Mouse (Mus musculus): ENCODE measurements at regions not wholly inside any gene's neighbourhood (a gene's known extent, or its start where the extent isn't known, plus 50 kb on each side); places are given as distances from the start of the nearest gene placed in this dataset.

- Histone ChIP-seq H3K27ac (ENCODE audit: control insufficient read depth, low read depth, low read length) (no peak overlapping the region), H3K9me3 (replicated peaks; ENCODE audit: insufficient read depth, low read length) (no peaks in the 10 kb centered on the region), H3K36me3 (ENCODE audit: control insufficient read depth in 1 of 2, insufficient read depth in 2 of 2, low read length in 2 of 2) (no peaks in the 10 kb centered on the region), H3K9ac (ENCODE audit: control insufficient read depth, low read depth, low read length, poor library complexity, severe bottlenecking) (no peak overlapping the region), H3K4me3 (ENCODE audit: control insufficient read depth in 1 of 2, insufficient read depth in 1 of 2, low read depth in 2 of 2, low read length in 2 of 2) (no peak overlapping the region), H3K79me2 (ENCODE audit: control insufficient read depth, insufficient read depth, low read length, poor library complexity) (no peaks in the 10 kb centered on the region), H3K27me3 (ENCODE audit: control insufficient read depth in 1 of 2, insufficient read depth in 2 of 2, low read length in 2 of 2) (no peaks in the 10 kb centered on the region), H3K4me1 (ENCODE audit: control insufficient read depth in 1 of 2, insufficient read depth in 2 of 2, low read length in 2 of 2) (no peaks in the 10 kb centered on the region)
- DNase-seq (ENCODE audit: low read depth, low spot score), result no peak
- no peak for TF ChIP-seq USF2 (IDR thresholded peaks at IDR 0.05; ENCODE audit: borderline replicate concordance in 1 of 2, insufficient read depth in 1 of 2, low read depth in 1 of 2, low read length in 2 of 2)
- TF ChIP-seq ZKSCAN1 (IDR thresholded peaks at IDR 0.05; ENCODE audit: low read depth, low read length), result no peak
- no peak for TF ChIP-seq NELFE (IDR thresholded peaks at IDR 0.05; ENCODE audit: low read depth, low read length)
- TF ChIP-seq CTCF (IDR thresholded peaks at IDR 0.05 in 2 of 3, conservative IDR thresholded peaks at IDR 0.05 in 1 of 3; ENCODE audit: control insufficient read depth in 1 of 3, insufficient read depth in 1 of 3, low read depth in 2 of 3, low read length in 3 of 3, poor library complexity in 1 of 3, severe bottlenecking in 1 of 3), result no peak
- TF ChIP-seq ZMIZ1 (IDR thresholded peaks at IDR 0.05; ENCODE audit: low read depth, low read length), result no peak
- TF ChIP-seq TBP (IDR thresholded peaks at IDR 0.05; ENCODE audit: low read depth, low read length), result no peak
- no peak for TF ChIP-seq ZNF384 (IDR thresholded peaks at IDR 0.05; ENCODE audit: low read depth, low read length)
- TF ChIP-seq ZC3H11A (IDR thresholded peaks at IDR 0.05; ENCODE audit: low read depth, low read length), result no peak
- no peak for TF ChIP-seq ELF1 (IDR thresholded peaks at IDR 0.05; ENCODE audit: low read depth, low read length)
- TF ChIP-seq HCFC1 (IDR thresholded peaks at IDR 0.05; ENCODE audit: low read depth, low read length), result no peak
- TF ChIP-seq POLR2AphosphoS2 (IDR thresholded peaks at IDR 0.05; ENCODE audit: low read length), result no peak
- TF ChIP-seq KAT2A (conservative IDR thresholded peaks at IDR 0.05; ENCODE audit: low read depth, low read length), result no peak
- TF ChIP-seq ETS1 (IDR thresholded peaks at IDR 0.05; ENCODE audit: low read depth, low read length), result no peak
- no peak for TF ChIP-seq NRF1 (IDR thresholded peaks at IDR 0.05; ENCODE audit: insufficient read depth, low read depth, low read length, poor library complexity, severe bottlenecking)
- no peak for TF ChIP-seq SMC3 (IDR thresholded peaks at IDR 0.05; ENCODE audit: low read depth, low read length)
- TF ChIP-seq USF1 (IDR thresholded peaks at IDR 0.05; ENCODE audit: low read depth, low read length), result no peak
- TF ChIP-seq RAD21 (IDR thresholded peaks at IDR 0.05; ENCODE audit: low read depth, low read length), result no peak
- TF ChIP-seq E2F4 (IDR thresholded peaks at IDR 0.05; ENCODE audit: borderline replicate concordance, low read depth, low read length), result no peak
- no peak for TF ChIP-seq UBTF (IDR thresholded peaks at IDR 0.05; ENCODE audit: borderline replicate concordance, insufficient read depth, low read depth, low read length)
Observed at GRCm38 (mm10) chr5:119204736-119205135, 465.7 kb upstream of the Tbx3 start.

GRCm38 (mm10) chr5:119208077-119208476 lies 462.4 kb upstream of the Tbx3 start:
- Histone ChIP-seq H3K27ac (ENCODE audit: control insufficient read depth, low read depth, low read length) (no peak overlapping the region), H3K9me3 (replicated peaks; ENCODE audit: insufficient read depth, low read length) (no peaks in the 10 kb centered on the region), H3K36me3 (ENCODE audit: control insufficient read depth in 1 of 2, insufficient read depth in 2 of 2, low read length in 2 of 2) (no peaks in the 10 kb centered on the region), H3K4me3 (ENCODE audit: control insufficient read depth in 1 of 2, insufficient read depth in 1 of 2, low read depth in 2 of 2, low read length in 2 of 2) (no peak overlapping the region), H3K79me2 (ENCODE audit: control insufficient read depth, insufficient read depth, low read length, poor library complexity) (no peaks in the 10 kb centered on the region), H3K27me3 (ENCODE audit: control insufficient read depth in 1 of 2, insufficient read depth in 2 of 2, low read length in 2 of 2) (no peaks in the 10 kb centered on the region), H3K9ac (ENCODE audit: control insufficient read depth, low read depth, low read length, poor library complexity, severe bottlenecking) (no peak overlapping the region), H3K4me1 (ENCODE audit: control insufficient read depth in 1 of 2, insufficient read depth in 2 of 2, low read length in 2 of 2) (no peaks in the 10 kb centered on the region)
- no peak for DNase-seq (ENCODE audit: low read depth, low spot score)
- TF ChIP-seq POLR2A (IDR thresholded peaks at IDR 0.05; ENCODE audit: control insufficient read depth in 1 of 2, insufficient read depth in 1 of 2, low read depth in 1 of 2, low read length in 2 of 2, poor library complexity in 1 of 2), result no peak
- no peak for TF ChIP-seq ZC3H11A (IDR thresholded peaks at IDR 0.05; ENCODE audit: low read depth, low read length)
- no peak for TF ChIP-seq MAZ (IDR thresholded peaks at IDR 0.05; ENCODE audit: low read depth, low read length)
- TF ChIP-seq NELFE (IDR thresholded peaks at IDR 0.05; ENCODE audit: low read depth, low read length), result no peak
- TF ChIP-seq SIN3A (IDR thresholded peaks at IDR 0.05; ENCODE audit: low read length), result no peak
- no peak for TF ChIP-seq TCF12 (IDR thresholded peaks at IDR 0.05; ENCODE audit: low read depth, low read length)
- TF ChIP-seq NRF1 (IDR thresholded peaks at IDR 0.05; ENCODE audit: insufficient read depth, low read depth, low read length, poor library complexity, severe bottlenecking), result no peak
- no peak for TF ChIP-seq GABPA (IDR thresholded peaks at IDR 0.05; ENCODE audit: low read depth, low read length)
- TF ChIP-seq ETS1 (IDR thresholded peaks at IDR 0.05; ENCODE audit: low read depth, low read length), result no peak
- no peak for TF ChIP-seq USF1 (IDR thresholded peaks at IDR 0.05; ENCODE audit: low read depth, low read length)
- TF ChIP-seq EP300 (IDR thresholded peaks at IDR 0.05; ENCODE audit: low read depth in 1 of 2, low read length in 2 of 2), result no peak
- no peak for TF ChIP-seq SMC3 (IDR thresholded peaks at IDR 0.05; ENCODE audit: low read depth, low read length)
- TF ChIP-seq USF2 (IDR thresholded peaks at IDR 0.05; ENCODE audit: borderline replicate concordance in 1 of 2, insufficient read depth in 1 of 2, low read depth in 1 of 2, low read length in 2 of 2), result no peak
- TF ChIP-seq MEF2A (IDR thresholded peaks at IDR 0.05; ENCODE audit: extremely low read depth, insufficient replicate concordance, low read depth, low read length, poor library complexity, severe bottlenecking), result no peak
- no peak for TF ChIP-seq CTCF (IDR thresholded peaks at IDR 0.05 in 2 of 3, conservative IDR thresholded peaks at IDR 0.05 in 1 of 3; ENCODE audit: control insufficient read depth in 1 of 3, insufficient read depth in 1 of 3, low read depth in 2 of 3, low read length in 3 of 3, poor library complexity in 1 of 3, severe bottlenecking in 1 of 3)
- no peak for TF ChIP-seq ZKSCAN1 (IDR thresholded peaks at IDR 0.05; ENCODE audit: low read depth, low read length)
